ENCODE assay signal across 7 mouse cellular contexts in genomic region chr13:107101598-107101997, GRCm38 (mm10).
DNase-seq lines count a peak whose midpoint lies in the region; ATAC-seq and TF ChIP-seq lines count a peak whose summit lies in the region.

No protein-coding gene starts in this region.

- ATAC-seq in embryonic facial prominence, embryonic 11.5 days (replicated peaks; ENCODE audit: insufficient number of reproducible peaks, low FRiP score, low TSS enrichment, low read depth) = no peak
- peak; percentile 91 for ATAC-seq in granulocyte monocyte progenitor cell, adult 5-6 weeks (replicated peaks; ENCODE audit: poor library complexity, severe bottlenecking)
- ATAC-seq in limb, embryonic 11.5 days (ENCODE audit: insufficient number of reproducible peaks, low FRiP score, low TSS enrichment, low read depth) = peak; percentile 69; the same call in 1 of the 2 replicates
- peak; percentile 71 for ATAC-seq in midbrain, embryonic 15.5 days (replicated peaks)

- H3K4me1 ChIP-seq in embryonic facial prominence, embryonic 11.5 days (ENCODE audit: control insufficient read depth, insufficient read depth, low read length) = no peaks in the 10 kb centered on the region
- H3K4me1 ChIP-seq in limb, embryonic 11.5 days (ENCODE audit: control insufficient read depth, insufficient read depth, low read length) = no peaks in the 10 kb centered on the region
- H3K4me1 ChIP-seq in midbrain, embryonic 15.5 days = no peaks in the 10 kb centered on the region
- H3K4me1 ChIP-seq in spleen, adult 2 months (ENCODE audit: control insufficient read depth, insufficient read depth, insufficient read length) = peaks cover 5% of the 10 kb centered on the region; the same call in 1 of the 2 replicates

- H3K27ac ChIP-seq in embryonic facial prominence, embryonic 11.5 days (replicated peaks; ENCODE audit: low read depth, low read length) = no peak overlapping the region
- no peak overlapping the region for H3K27ac ChIP-seq in limb, embryonic 11.5 days (replicated peaks; ENCODE audit: low read depth, low read length)
- no peak overlapping the region for H3K27ac ChIP-seq in midbrain, embryonic 15.5 days
- H3K27ac ChIP-seq in spleen, adult 2 months (ENCODE audit: insufficient read depth, low read length) = no peak overlapping the region

- no peaks in the 10 kb centered on the region for H3K36me3 ChIP-seq in embryonic facial prominence, embryonic 11.5 days (replicated peaks; ENCODE audit: control insufficient read depth, insufficient read depth, low read depth, low read length)
- no peaks in the 10 kb centered on the region for H3K36me3 ChIP-seq in limb, embryonic 11.5 days (ENCODE audit: control insufficient read depth, insufficient read depth, low read length)
- no peaks in the 10 kb centered on the region for H3K36me3 ChIP-seq in midbrain, embryonic 15.5 days (replicated peaks)
- H3K36me3 ChIP-seq in spleen, adult 2 months (ENCODE audit: control insufficient read depth, insufficient read depth, low read length) = no peaks in the 10 kb centered on the region

- no peaks in the 10 kb centered on the region for H3K9me3 ChIP-seq in embryonic facial prominence, embryonic 11.5 days (replicated peaks; ENCODE audit: control insufficient read depth, low read length)
- H3K9me3 ChIP-seq in limb, embryonic 11.5 days (ENCODE audit: control insufficient read depth, low read length) = no peaks in the 10 kb centered on the region
- no peaks in the 10 kb centered on the region for H3K9me3 ChIP-seq in midbrain, embryonic 15.5 days

- no peak overlapping the region for H3K9ac ChIP-seq in embryonic facial prominence, embryonic 11.5 days (replicated peaks; ENCODE audit: low read length)
- H3K9ac ChIP-seq in limb, embryonic 11.5 days (ENCODE audit: low read length) = no peak overlapping the region
- H3K9ac ChIP-seq in midbrain, embryonic 15.5 days = no peak overlapping the region

- DNase-seq in adrenal gland, postnatal 14 days = peak; percentile 94
- peak; percentile 87 for DNase-seq in embryonic facial prominence, embryonic 11.5 days (ENCODE audit: low spot score)
- peak; percentile 82 for DNase-seq in kidney, adult 18-20 months
- DNase-seq in limb, embryonic 11.5 days (ENCODE audit: low spot score) = peak; percentile 87
- DNase-seq in spleen, adult 2 months (ENCODE audit: low read depth in 1 of 2, low spot score in 2 of 2) = peak; percentile 59 to 83

- TF ChIP-seq POLR2A in spleen, adult 2 months (IDR thresholded peaks at IDR 0.05; ENCODE audit: low read depth, low read length) = no peak

- H3K4me2 ChIP-seq in embryonic facial prominence, embryonic 11.5 days (ENCODE audit: low read depth, low read length) = no peak overlapping the region
- no peak overlapping the region for H3K4me2 ChIP-seq in limb, embryonic 11.5 days (ENCODE audit: low read depth, severe bottlenecking)
- no peak overlapping the region for H3K4me2 ChIP-seq in midbrain, embryonic 15.5 days

- TF ChIP-seq CTCF in spleen, adult 2 months (IDR thresholded peaks at IDR 0.05; ENCODE audit: extremely low read depth, insufficient read depth, insufficient read length, insufficient replicate concordance) = peak; percentile 82; the same call in 1 of the 2 replicates

- no peaks in the 10 kb centered on the region for H3K27me3 ChIP-seq in embryonic facial prominence, embryonic 11.5 days (ENCODE audit: control insufficient read depth, insufficient read depth, low read length)
- H3K27me3 ChIP-seq in limb, embryonic 11.5 days (ENCODE audit: control insufficient read depth, insufficient read depth, low read length) = no peaks in the 10 kb centered on the region
- H3K27me3 ChIP-seq in midbrain, embryonic 15.5 days (replicated peaks) = no peaks in the 10 kb centered on the region
- H3K27me3 ChIP-seq in spleen, adult 2 months (ENCODE audit: control insufficient read depth, insufficient read depth, low read length) = no peaks in the 10 kb centered on the region

- no peak overlapping the region for H3K4me3 ChIP-seq in embryonic facial prominence, embryonic 11.5 days (ENCODE audit: low read depth, low read length)
- H3K4me3 ChIP-seq in limb, embryonic 11.5 days (ENCODE audit: low read depth, low read length) = no peak overlapping the region
- H3K4me3 ChIP-seq in midbrain, embryonic 15.5 days = no peak overlapping the region
- peak overlapping the region; percentile 45 for H3K4me3 ChIP-seq in spleen, adult 2 months (ENCODE audit: extremely low read depth, insufficient read depth, insufficient read length)

- 26% methylated on average over 13 of the region's 13 CpGs for WGBS in embryonic facial prominence, embryonic 11.5 days
- 30% methylated on average over 13 of the region's 13 CpGs for WGBS in limb, embryonic 11.5 days
- WGBS in midbrain, embryonic 15.5 days = 25% methylated on average over 13 of the region's 13 CpGs
- WGBS in spleen, adult 2 months = 10% methylated on average over 13 of the region's 13 CpGs
